Mouse (Mus musculus): ENCODE data around the gene Gas7. TPM values are rescaled to one million over a fixed set of nuclear protein-coding genes. Genes with fewer than 3 reads are reported as not detected.

The Gas7 gene
- polyA plus RNA-seq, 1 experiment from 2014 or later = 53.5 TPM

DNA sequence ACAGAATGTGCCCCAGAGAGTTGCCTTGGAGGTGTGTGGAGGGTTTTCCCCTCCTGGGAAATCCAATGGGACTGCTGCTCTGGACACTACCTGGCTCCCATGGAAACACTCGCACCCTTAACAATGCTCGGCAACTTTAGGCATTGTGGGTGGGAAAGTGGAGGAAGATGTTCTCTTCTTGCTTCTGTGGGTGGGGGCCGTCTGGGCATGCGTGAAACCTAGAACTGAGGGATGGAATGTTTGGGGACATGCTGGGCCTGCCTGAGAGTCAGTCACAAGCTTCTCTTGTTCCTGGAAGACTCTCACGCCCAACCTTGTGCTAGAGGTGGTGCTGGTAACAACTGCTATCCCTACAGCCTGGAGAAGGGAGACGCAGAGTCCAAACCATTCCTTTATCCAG is 209.7 kb downstream of the Gas7 start:
- H3K4me2 ChIP-seq (ENCODE audit: low read length) = no peak overlapping the region
- H3K27me3 ChIP-seq (ENCODE audit: control insufficient read depth, insufficient read depth, low read depth, low read length) = no peaks in the 10 kb centered on the region
- H3K27ac ChIP-seq (ENCODE audit: low read length) = no peak overlapping the region
- no peak overlapping the region for H3K9ac ChIP-seq (ENCODE audit: low read depth, low read length)
- H3K4me1 ChIP-seq (ENCODE audit: control insufficient read depth, insufficient read depth, low read length) = no peaks in the 10 kb centered on the region
- 86% methylated on average over 6 of the region's 6 CpGs for WGBS
- no peak for ATAC-seq
- no peaks in the 10 kb centered on the region; the same call in 1 of the 2 replicates for H3K36me3 ChIP-seq (ENCODE audit: control insufficient read depth, insufficient read depth, low read length)
- H3K4me3 ChIP-seq (ENCODE audit: low read depth, low read length) = no peak overlapping the region
- H3K9me3 ChIP-seq (replicated peaks; ENCODE audit: control insufficient read depth, low read length, poor library complexity, severe bottlenecking) = no peaks in the 10 kb centered on the region

GRCm38 (mm10) chr11:67666129-67666528 is 210.9 kb downstream of the Gas7 start:
- Histone ChIP-seq H3K9me3 (replicated peaks; ENCODE audit: control insufficient read depth, low read length, poor library complexity, severe bottlenecking) (no peaks in the 10 kb centered on the region), H3K9ac (ENCODE audit: low read depth, low read length) (no peak overlapping the region), H3K4me1 (ENCODE audit: control insufficient read depth, insufficient read depth, low read length) (no peaks in the 10 kb centered on the region), H3K27ac (ENCODE audit: low read length) (no peak overlapping the region), H3K36me3 (ENCODE audit: control insufficient read depth, insufficient read depth, low read length) (no peaks in the 10 kb centered on the region; the same call in 1 of the 2 replicates), H3K4me2 (ENCODE audit: low read length) (no peak overlapping the region), H3K27me3 (ENCODE audit: control insufficient read depth, insufficient read depth, low read depth, low read length) (no peaks in the 10 kb centered on the region), H3K4me3 (ENCODE audit: low read depth, low read length) (no peak overlapping the region)
- WGBS = 83% methylated on average over 5 of the region's 5 CpGs
- no peak for ATAC-seq

DNA sequence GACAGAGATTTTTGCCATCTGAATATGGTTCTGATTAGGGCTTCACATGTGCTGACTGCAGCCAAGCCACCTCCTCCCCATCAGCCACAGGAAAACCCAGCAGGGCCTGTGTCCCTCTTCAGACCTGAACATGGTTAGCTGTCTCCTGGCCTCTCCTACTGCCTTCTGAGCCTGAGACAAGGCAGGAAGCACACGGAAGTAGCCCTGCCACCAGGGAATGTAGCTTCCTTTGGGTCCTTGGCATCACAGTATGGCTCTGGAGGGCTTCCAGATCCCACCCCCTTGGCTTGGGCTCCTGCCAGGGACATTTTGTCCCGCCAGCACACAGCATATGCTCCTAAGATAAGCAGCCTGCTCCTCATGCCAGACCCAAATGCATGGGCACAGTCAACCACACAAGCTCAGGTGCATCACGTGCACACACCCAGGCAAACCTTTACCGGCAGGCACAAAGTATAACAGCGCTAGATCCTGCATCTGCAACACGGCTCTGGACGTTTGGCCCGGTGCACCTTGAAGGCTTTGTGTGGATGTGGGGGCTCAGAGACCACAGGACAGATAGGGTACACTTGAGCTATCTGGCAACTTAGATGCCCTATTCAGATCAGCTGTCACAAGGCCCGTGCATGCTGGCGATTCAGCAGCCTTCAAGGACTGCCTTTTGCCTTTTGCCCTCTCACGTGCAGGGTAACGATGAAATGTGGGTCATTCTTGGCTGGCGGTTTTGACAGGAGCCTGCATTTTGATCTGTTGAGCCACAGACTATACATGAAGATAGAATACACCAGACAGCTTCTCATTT is 212.5 kb downstream of the Gas7 start:
- peak; percentile 21; the same call in 1 of the 2 replicates for ATAC-seq
- WGBS = 77% methylated on average over 13 of the region's 13 CpGs

DNA sequence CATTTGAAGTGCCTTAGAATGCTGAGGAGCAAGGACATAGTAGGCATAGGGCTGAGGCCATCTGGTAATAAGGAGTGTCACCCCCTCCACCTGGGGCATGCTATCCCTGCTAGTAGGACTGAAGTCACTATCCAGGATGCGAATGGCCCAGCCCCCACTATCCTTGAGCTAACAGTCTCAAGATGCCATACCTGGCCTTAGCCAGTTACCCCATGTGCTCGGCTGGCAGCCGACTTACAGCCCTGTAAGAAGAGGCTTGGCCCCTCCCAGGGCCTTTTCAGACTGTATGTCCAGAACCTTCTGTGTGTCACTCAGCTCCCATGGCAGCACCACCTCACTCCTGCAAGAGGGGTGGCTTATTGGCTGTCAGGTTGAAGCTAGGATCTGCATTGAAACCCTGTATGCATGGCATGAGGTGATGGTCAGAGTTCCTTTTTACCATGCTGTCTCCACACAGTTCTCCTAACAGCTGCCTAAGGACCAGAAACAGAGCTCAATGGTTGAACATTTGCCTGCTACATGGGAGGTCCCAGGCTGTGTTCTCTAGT is 213.3 kb downstream of the Gas7 start:
- Histone ChIP-seq H3K9me3 (replicated peaks; ENCODE audit: control insufficient read depth, low read length, poor library complexity, severe bottlenecking) (no peaks in the 10 kb centered on the region), H3K27ac (ENCODE audit: low read length) (no peak overlapping the region), H3K9ac (ENCODE audit: low read depth, low read length) (no peak overlapping the region), H3K27me3 (ENCODE audit: control insufficient read depth, insufficient read depth, low read depth, low read length) (no peaks in the 10 kb centered on the region), H3K4me1 (ENCODE audit: control insufficient read depth, insufficient read depth, low read length) (no peaks in the 10 kb centered on the region), H3K4me3 (ENCODE audit: low read depth, low read length) (no peak overlapping the region), H3K4me2 (ENCODE audit: low read length) (no peak overlapping the region), H3K36me3 (ENCODE audit: control insufficient read depth, insufficient read depth, low read length) (no peaks in the 10 kb centered on the region)
- no peak for ATAC-seq
- WGBS = 91% methylated on average over 3 of the region's 3 CpGs

More for the DNA sequence above, 212.5 kb downstream of the Gas7 start:
- Histone ChIP-seq H3K9me3 (replicated peaks; ENCODE audit: control insufficient read depth, low read length, poor library complexity, severe bottlenecking) (no peaks in the 10 kb centered on the region), H3K4me3 (ENCODE audit: low read depth, low read length) (no peak overlapping the region), H3K4me1 (ENCODE audit: control insufficient read depth, insufficient read depth, low read length) (no peaks in the 10 kb centered on the region), H3K36me3 (ENCODE audit: control insufficient read depth, insufficient read depth, low read length) (no peaks in the 10 kb centered on the region), H3K27ac (ENCODE audit: low read length) (no peak overlapping the region), H3K9ac (ENCODE audit: low read depth, low read length) (no peak overlapping the region), H3K4me2 (ENCODE audit: low read length) (no peak overlapping the region), H3K27me3 (ENCODE audit: control insufficient read depth, insufficient read depth, low read depth, low read length) (no peaks in the 10 kb centered on the region)

DNA sequence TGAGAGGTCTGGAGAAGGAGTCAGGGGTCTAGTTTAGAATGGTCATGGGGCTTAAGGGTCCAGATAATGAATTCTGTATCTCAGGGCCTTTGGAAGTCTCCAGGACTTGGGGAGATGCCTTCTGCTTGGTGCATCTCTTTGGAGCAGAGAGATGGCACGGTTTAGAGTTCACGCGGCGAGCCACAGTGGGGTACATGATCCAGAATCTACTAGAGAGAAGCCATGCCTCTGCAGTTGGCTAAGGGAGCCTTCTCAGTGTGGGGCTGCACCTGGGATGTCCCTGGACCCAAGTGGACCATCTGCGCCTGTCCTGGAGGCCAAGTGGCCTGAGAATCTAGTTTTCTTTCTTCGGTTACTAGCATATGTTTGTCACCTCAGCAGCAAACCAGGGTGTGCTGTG is 214.8 kb downstream of the Gas7 start:
- Histone ChIP-seq H3K9me3 (replicated peaks; ENCODE audit: control insufficient read depth, low read length, poor library complexity, severe bottlenecking) (no peaks in the 10 kb centered on the region), H3K4me3 (ENCODE audit: low read depth, low read length) (no peak overlapping the region), H3K27ac (ENCODE audit: low read length) (no peak overlapping the region), H3K9ac (ENCODE audit: low read depth, low read length) (no peak overlapping the region), H3K4me2 (ENCODE audit: low read length) (no peak overlapping the region), H3K4me1 (ENCODE audit: control insufficient read depth, insufficient read depth, low read length) (no peaks in the 10 kb centered on the region), H3K27me3 (ENCODE audit: control insufficient read depth, insufficient read depth, low read depth, low read length) (no peaks in the 10 kb centered on the region), H3K36me3 (ENCODE audit: control insufficient read depth, insufficient read depth, low read length) (no peaks in the 10 kb centered on the region)
- ATAC-seq = no peak
- WGBS = 93% methylated on average over 6 of the region's 6 CpGs

DNA sequence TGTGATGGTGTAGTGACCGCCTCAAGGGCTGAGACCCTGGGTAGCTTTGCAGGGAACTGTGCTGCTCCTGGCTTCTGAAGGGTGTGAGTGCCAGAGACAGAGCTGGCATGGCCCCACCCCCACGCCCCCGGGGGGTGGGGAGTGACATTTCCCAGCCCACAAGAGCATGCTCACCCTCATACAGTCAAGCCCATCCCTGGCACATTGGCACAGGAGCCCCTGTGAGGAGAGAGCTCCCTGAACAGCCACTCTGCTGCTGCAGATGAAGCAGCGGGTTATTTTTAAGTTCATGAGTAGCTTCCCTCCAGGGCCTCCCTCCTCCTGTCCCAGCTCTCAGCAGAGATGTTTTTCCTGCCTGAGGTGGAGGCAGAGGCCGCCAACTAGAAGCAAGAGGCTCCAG is 216.9 kb downstream of the Gas7 start:
- Histone ChIP-seq H3K36me3 (ENCODE audit: control insufficient read depth, insufficient read depth, low read length) (no peaks in the 10 kb centered on the region), H3K27me3 (ENCODE audit: control insufficient read depth, insufficient read depth, low read depth, low read length) (no peaks in the 10 kb centered on the region), H3K27ac (ENCODE audit: low read length) (no peak overlapping the region), H3K9me3 (replicated peaks; ENCODE audit: control insufficient read depth, low read length, poor library complexity, severe bottlenecking) (no peaks in the 10 kb centered on the region), H3K9ac (ENCODE audit: low read depth, low read length) (no peak overlapping the region), H3K4me2 (ENCODE audit: low read length) (no peak overlapping the region), H3K4me3 (ENCODE audit: low read depth, low read length) (no peak overlapping the region), H3K4me1 (ENCODE audit: control insufficient read depth, insufficient read depth, low read length) (no peaks in the 10 kb centered on the region)
- 78% methylated on average over 5 of the region's 5 CpGs for WGBS
- no peak for ATAC-seq

DNA sequence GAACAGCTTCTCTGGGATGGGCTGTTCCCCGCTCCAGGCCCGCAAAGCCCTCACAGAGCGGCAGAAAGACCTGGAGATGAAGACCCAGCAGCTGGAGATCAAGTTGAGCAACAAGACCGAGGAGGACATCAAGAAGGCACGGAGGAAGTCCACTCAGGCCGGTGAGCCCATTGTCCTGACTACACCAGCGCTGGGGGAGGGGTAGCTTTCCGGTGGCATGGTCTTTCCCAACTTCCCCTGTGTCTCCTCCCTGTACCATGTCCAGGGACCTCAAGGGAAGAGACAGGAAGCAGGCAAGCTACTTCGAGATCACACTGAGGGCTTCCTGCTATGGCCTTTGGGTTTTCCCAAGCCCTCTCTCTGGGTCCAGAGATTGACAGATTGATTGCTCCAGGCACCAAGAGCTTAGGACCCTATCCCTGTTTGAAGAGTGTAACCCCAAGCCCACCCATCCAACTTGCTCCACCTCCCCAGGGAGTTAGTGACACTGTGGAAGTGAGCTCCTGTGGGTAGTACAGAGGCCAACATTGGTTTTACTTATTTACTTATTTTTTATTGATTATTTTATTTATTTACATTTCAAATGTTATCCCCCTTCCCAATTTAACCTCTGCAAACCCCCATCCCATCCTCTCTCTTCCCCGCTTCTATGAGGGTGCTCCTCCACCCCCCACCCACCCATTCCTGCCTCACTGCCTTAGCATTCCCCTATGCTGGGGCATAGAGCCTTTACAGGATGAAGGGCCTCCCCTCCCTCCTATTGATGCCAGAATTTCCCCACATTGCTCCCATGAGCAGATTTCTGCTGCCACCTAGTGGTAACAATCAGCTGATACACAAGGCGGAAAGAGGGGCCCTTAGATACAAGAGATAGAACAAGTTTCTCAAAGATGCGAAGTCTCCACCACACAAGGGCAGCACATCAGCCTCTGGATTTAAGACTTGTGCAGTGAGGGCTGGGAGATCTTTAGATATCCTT is 220.6 kb downstream of the Gas7 start:
- no peaks in the 10 kb centered on the region for H3K27me3 ChIP-seq (ENCODE audit: control insufficient read depth, insufficient read depth, low read depth, low read length)
- H3K9ac ChIP-seq (ENCODE audit: low read depth, low read length) = no peak overlapping the region
- no peak overlapping the region for H3K4me3 ChIP-seq (ENCODE audit: low read depth, low read length)
- ATAC-seq = peak; percentile 72
- no peak overlapping the region for H3K4me2 ChIP-seq (ENCODE audit: low read length)
- no peaks in the 10 kb centered on the region for H3K9me3 ChIP-seq (replicated peaks; ENCODE audit: control insufficient read depth, low read length, poor library complexity, severe bottlenecking)
- H3K4me1 ChIP-seq (ENCODE audit: control insufficient read depth, insufficient read depth, low read length) = no peaks in the 10 kb centered on the region
- 60% methylated on average over 12 of the region's 12 CpGs for WGBS
- H3K27ac ChIP-seq (ENCODE audit: low read length) = no peak overlapping the region
- H3K36me3 ChIP-seq (ENCODE audit: control insufficient read depth, insufficient read depth, low read length) = no peaks in the 10 kb centered on the region; the same call in 1 of the 2 replicates

DNA sequence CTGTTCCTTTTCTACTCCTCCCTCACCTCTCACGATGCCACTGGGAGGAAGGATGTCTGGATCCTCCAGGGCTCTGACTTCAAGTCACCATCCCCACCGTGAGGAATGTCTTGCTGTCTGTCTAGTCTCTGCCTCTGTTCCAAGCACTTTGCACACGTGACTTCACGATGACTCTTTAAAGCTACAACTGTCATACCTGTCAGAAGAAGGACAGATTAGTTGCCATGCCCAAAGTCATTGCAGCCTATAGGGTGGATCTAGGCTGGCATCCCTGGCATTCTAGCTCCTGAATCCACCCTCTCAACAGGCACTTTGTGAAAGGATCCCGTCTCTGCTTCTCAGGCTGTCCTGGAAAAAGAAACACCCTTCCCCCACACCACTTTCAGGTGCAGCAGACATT is 224.1 kb downstream of the Gas7 start:
- no peak overlapping the region for H3K9ac ChIP-seq (ENCODE audit: low read depth, low read length)
- ATAC-seq = no peak
- no peak overlapping the region for H3K4me3 ChIP-seq (ENCODE audit: low read depth, low read length)
- no peak overlapping the region for H3K4me2 ChIP-seq (ENCODE audit: low read length)
- no peaks in the 10 kb centered on the region for H3K4me1 ChIP-seq (ENCODE audit: control insufficient read depth, insufficient read depth, low read length)
- 77% methylated on average over 5 of the region's 5 CpGs for WGBS
- no peaks in the 10 kb centered on the region for H3K27me3 ChIP-seq (ENCODE audit: control insufficient read depth, insufficient read depth, low read depth, low read length)
- H3K9me3 ChIP-seq (replicated peaks; ENCODE audit: control insufficient read depth, low read length, poor library complexity, severe bottlenecking) = no peaks in the 10 kb centered on the region
- H3K36me3 ChIP-seq (ENCODE audit: control insufficient read depth, insufficient read depth, low read length) = no peaks in the 10 kb centered on the region; the same call in 1 of the 2 replicates
- H3K27ac ChIP-seq (ENCODE audit: low read length) = no peak overlapping the region
